Mouse (Mus musculus): Measurements from ENCODE around the gene Apol7b.

- TF ChIP-seq CTCF (IDR thresholded peaks at IDR 0.05; ENCODE audit: low read depth, low read length) (no peak), EP300 (IDR thresholded peaks at IDR 0.05; ENCODE audit: insufficient read depth, low read depth, low read length) (no peak), POLR2A (IDR thresholded peaks at IDR 0.05; ENCODE audit: insufficient read depth, low read length) (no peak)
Measured at GRCm38 (mm10) chr15:77379921-77380320, 67.4 kb downstream of the Apol7b start.

All from ES-Bruce4 (cell line).